Mouse (Mus musculus) ES-E14 (cell line): ENCODE measurements around the gene Schip1.

Experiments used
- CHD2 ChIP-seq: IDR thresholded peaks from 2 replicates; pipeline ENCODE4 v1.6.1; 2014; ENCODE audit warnings: mild to moderate bottlenecking, low read depth, low read length, inconsistent platforms
- HCFC1 ChIP-seq: IDR thresholded peaks from 2 replicates; pipeline ENCODE4 v1.6.1; 2012; ENCODE audit warnings: low read length, inconsistent platforms, borderline replicate concordance; ENCODE audit not compliant: insufficient read depth
- MAFK ChIP-seq: IDR thresholded peaks from 2 replicates; pipeline ENCODE4 v1.6.1; 2014; ENCODE audit warnings: mild to moderate bottlenecking, low read depth, low read length, inconsistent platforms; ENCODE audit not compliant: insufficient read depth
- ZC3H11A ChIP-seq: IDR thresholded peaks from 2 replicates; pipeline ENCODE4 v1.6.1; 2012; ENCODE audit warnings: low read depth, mild to moderate bottlenecking, inconsistent platforms, low read length, borderline replicate concordance
- ZNF384 ChIP-seq: IDR thresholded peaks from 2 replicates; pipeline ENCODE4 v1.6.1; 2012; ENCODE audit warnings: low read depth, low read length, inconsistent platforms

- no peak for TF ChIP-seq ZC3H11A
- no peak for TF ChIP-seq MAFK
- TF ChIP-seq HCFC1, result no peak
- no peak for TF ChIP-seq CHD2
- no peak for TF ChIP-seq ZNF384
These were observed 96.2 kb downstream of the Schip1 start for GRCm38 (mm10) chr3:68160760-68161159.
